Mouse (Mus musculus) bone marrow, adult 2 months (tissue): ENCODE data around the gene Dcaf11. TPM values are rescaled to one million over a fixed set of nuclear protein-coding genes. Genes with fewer than 3 reads are reported as not detected.
A peak's percentile ranks its signal among the peaks of the same experiment; 100 is the strongest.

Experiments used
- H3K27ac ChIP-seq: fragments of 200-500 bp; 2 replicates; pipeline ENCODE4 v1.5.1; 2012; ENCODE audit warnings: low read depth, mild to moderate bottlenecking, control low read depth, inconsistent platforms, low read length; ENCODE audit not compliant: control insufficient read depth, poor library complexity, insufficient read depth
- H3K4me1 ChIP-seq: fragments of 200-500 bp; 2 replicates; pipeline ENCODE4 v1.6.1; 2011; ENCODE audit warnings: low read length; ENCODE audit not compliant: control insufficient read depth, insufficient read depth
- H3K4me3 ChIP-seq: fragments of 200-500 bp; replicated peaks from 2 replicates; pipeline ENCODE3; 2011; ENCODE audit warnings: mild to moderate bottlenecking, low read depth, low read length, control low read depth; ENCODE audit not compliant: control insufficient read depth
- CTCF ChIP-seq: fragments of 200-500 bp; IDR thresholded peaks from 2 replicates; pipeline ENCODE4 v1.5.1; 2011; ENCODE audit warnings: low read length, control low read depth; ENCODE audit not compliant: control insufficient read depth, insufficient read depth
- POLR2A ChIP-seq: fragments of 200-500 bp; IDR thresholded peaks from 2 replicates; pipeline ENCODE4 v1.6.1; 2011; ENCODE audit warnings: low read depth, mild to moderate bottlenecking, control low read depth, low read length, borderline replicate concordance; ENCODE audit not compliant: control insufficient read depth
- WGBS: fragments of 180-500 bp; shearing (Covaris S2); methylation state at CpG from one replicate; pipeline ENCODE4 v1.1.7; 2018; 5-methylcytosine and 5-hydroxymethylcytosine counted together
- polyA plus RNA-seq: library from polyadenylated mRNA; stranded (reverse); fragments of >200 nt; gene quantifications from 2 replicates; pipeline ENCODE4 v1.2.4, GENCODE M21; 2011; ENCODE audit warnings: low replicate concordance; ENCODE audit not compliant: missing spikeins, insufficient read depth, insufficient read length

The Dcaf11 gene
- polyA plus RNA-seq, 1 experiment = 42.3 TPM

DNA sequence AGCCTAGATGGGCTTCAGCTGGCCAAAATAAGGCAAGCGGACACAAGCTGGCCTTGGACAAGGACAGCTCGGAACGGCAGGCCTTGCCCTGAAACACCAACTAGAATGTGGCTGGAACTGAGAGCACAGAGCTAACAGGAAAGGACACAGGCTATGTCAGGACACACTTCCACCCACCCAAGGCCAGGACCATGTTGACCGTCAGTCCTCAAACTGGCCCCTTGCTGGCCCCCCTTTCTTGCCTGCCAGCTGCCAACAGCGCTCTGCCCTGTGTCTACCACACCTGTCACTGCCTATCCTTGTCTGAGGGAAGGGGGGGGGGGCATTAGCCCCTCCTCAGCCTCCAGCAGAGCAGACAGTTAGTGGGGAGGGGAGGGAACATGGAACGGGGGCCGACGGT is 15.5 kb downstream of the Dcaf11 start, which contains the start of gene Fitm1:
Fitm1 (plus strand) TSS at position 316 of the 400 bp plus-strand sequence.
- H3K27ac ChIP-seq = peak within 1 kb of the TSS; percentile 77
- no peak for TF ChIP-seq CTCF
- no peak for TF ChIP-seq POLR2A
- H3K4me3 ChIP-seq = no peak within 1 kb of the TSS
- 77% methylated on average over 8 of the region's 8 CpGs for WGBS
- no peaks in the 10 kb centered on the region; the same call in 1 of the 2 replicates for H3K4me1 ChIP-seq

DNA sequence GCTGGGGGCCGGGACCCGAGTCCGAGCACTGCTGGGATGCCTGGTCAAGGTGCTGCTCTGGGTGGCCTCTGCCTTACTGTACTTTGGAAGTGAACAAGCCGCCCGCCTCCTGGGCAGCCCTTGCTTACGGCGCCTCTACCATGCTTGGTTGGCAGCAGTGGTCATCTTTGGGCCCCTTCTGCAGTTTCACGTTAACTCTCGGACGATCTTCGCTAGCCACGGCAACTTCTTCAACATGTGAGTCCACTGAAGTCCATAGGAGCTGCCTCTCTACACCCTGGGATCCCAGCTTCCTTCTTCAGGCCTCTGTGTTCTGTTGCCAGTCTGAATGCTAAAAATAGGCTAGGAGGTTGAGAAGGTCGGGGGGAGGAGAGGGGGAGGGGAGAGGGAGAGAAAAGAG is 15.9 kb downstream of the Dcaf11 start:
- 57% methylated on average over 13 of the region's 13 CpGs for WGBS
- no peaks in the 10 kb centered on the region; the same call in 1 of the 2 replicates for H3K4me1 ChIP-seq
- TF ChIP-seq CTCF (no peak), POLR2A (no peak)

DNA sequence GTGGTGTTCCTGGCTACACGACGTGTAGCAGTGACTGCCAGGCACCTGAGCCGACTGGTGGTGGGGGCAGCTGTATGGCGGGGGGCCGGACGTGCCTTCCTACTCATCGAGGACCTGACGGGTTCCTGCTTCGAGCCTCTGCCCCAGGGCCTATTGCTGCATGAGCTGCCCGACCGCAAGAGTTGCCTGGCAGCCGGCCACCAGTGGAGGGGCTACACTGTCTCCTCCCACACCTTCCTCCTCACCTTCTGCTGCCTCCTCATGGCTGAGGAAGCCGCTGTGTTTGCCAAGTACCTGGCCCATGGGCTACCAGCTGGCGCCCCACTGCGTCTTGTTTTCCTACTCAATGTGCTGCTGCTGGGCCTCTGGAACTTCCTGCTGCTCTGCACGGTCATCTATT is 16.6 kb downstream of the Dcaf11 start:
- no peak overlapping the region for H3K4me3 ChIP-seq
- WGBS = 39% methylated on average over 16 of the region's 16 CpGs
- no peaks in the 10 kb centered on the region; the same call in 1 of the 2 replicates for H3K4me1 ChIP-seq
- peak overlapping the region; percentile 77 for H3K27ac ChIP-seq
- TF ChIP-seq CTCF (no peak), POLR2A (no peak)

More for the DNA sequence above, 15.9 kb downstream of the Dcaf11 start:
- no peak overlapping the region for H3K4me3 ChIP-seq
- no peak overlapping the region for H3K27ac ChIP-seq

DNA sequence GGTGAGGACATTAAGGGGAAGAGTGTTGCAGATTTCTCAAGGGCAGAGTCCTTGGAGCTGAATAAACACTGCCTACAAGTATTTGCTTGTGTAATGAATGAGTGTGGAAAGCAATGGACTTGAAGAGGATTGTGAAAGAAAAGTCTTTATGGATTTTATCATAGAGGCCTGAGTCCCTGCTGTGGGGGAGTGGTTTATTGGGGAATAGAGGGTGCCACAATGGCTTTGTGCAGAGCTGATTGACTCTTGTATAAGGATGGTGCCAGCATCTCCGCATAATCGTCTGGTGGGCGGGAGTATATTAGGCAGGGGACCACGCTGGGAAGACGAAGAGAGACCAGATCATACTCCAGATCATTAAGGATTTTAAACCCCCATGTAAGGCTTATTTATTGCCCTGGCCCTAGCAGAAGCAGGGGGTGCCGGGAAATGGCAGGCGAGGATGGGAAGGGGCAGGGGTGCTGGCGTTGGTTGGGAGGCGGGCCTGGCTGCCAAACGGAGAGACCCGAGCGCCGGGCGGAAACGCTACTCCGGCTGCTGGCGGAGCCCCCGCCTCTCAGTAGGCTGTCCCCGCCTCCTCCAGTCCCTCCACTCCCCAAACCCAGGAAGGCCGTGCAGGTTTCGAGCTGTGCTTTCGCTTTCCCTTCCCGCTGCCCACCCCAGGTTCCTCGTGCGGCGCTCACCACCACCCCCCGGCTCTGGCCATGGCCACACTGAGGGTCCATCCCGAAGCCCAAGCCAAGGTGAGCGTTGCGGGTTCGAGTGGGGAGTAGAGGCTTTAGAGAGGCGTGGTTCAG is 18.3 kb downstream of the Dcaf11 start, which contains the start of gene Psme1:
Psme1 (plus strand) TSS at position 253 of the 797 bp plus-strand sequence.
- TF ChIP-seq CTCF (no peak), POLR2A (peak; percentile 68; the same call in 1 of the 2 replicates)
- Histone ChIP-seq H3K4me1 (no peaks in the 10 kb centered on the region; the same call in 1 of the 2 replicates), H3K27ac (peak within 1 kb of the TSS; percentile 81), H3K4me3 (peak within 1 kb of the TSS; percentile 92)
- under 1% methylated on average over 32 of the region's 32 CpGs for WGBS

DNA sequence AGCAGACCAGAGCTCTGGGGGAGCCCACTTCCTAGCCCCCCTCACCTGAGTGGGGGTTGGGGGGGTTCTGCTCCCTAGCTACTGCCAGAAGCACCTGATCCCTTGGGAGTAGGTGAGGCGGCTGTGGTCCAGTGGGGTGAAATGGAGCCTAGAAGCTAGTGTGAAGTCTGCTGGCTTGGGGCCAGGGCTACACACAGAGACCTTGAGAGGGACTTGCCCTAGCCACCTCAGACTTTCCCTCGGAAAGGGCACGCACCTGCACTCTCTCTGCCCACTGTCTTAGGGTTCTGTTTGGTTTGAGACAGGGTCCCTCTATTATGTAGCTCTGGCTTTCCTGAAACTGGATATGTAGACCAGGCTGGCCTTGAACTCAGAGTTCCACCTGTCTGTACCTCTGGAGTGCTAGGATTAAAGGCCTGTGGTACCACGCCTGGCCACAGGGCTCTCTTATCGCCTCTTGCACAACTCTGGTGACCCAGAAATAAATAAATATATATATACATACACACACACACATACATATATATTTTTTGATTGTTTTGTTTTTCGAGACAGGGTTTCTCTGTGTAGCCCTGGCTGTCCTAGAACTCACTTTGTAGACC is 19.0 kb downstream of the Dcaf11 start:
- WGBS = 10% methylated on average over 6 of the region's 6 CpGs
- no peak for TF ChIP-seq POLR2A
- no peak for TF ChIP-seq CTCF
- peak overlapping the region; percentile 92 for H3K4me3 ChIP-seq
- H3K27ac ChIP-seq = peak overlapping the region; percentile 81
- H3K4me1 ChIP-seq = no peaks in the 10 kb centered on the region; the same call in 1 of the 2 replicates

DNA sequence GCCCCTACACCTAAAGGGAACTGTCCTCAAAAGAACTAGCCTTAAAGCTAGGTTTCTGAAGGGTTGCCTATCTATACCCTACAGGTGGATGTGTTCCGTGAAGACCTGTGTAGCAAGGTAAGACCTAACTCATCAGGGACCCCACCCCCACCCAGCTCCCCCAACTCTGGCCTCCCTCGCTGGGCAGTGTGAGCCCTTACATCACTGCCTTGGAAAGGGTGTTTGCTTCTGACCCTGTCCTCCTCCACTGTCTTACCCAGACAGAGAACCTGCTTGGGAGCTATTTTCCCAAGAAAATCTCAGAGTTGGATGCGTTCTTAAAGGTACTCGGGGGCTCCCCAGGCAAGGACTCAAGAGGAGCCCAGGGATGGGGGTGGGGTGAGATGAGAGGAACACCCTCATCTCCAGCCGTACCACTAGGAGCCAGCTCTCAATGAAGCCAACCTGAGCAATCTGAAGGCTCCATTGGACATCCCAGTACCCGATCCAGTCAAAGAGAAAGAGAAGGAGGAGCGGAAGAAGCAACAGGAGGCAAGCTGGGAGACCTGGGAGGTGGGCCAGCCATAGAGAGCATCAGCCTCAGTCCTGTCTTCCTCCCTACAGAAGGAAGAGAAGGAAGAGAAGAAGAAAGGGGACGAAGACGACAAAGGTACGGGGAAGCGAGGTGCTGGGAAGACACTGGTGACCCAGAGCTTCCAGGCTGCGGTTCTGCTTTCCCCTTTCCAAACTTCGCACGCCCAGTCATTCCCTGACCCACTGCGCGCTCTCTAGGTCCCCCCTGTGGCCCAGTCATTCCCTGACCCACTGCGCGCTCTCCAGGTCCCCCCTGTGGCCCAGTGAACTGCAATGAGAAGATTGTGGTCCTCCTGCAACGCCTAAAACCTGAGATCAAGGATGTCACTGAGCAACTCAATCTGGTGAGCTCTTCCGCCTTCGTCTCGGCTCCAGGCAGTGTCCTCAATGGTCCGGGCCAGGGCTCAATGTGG is 20.0 kb downstream of the Dcaf11 start:
- Histone ChIP-seq H3K4me3 (no peak overlapping the region), H3K4me1 (no peaks in the 10 kb centered on the region; the same call in 1 of the 2 replicates), H3K27ac (no peak overlapping the region)
- TF ChIP-seq CTCF (no peak), POLR2A (no peak)
- 90% methylated on average over 23 of the region's 23 CpGs for WGBS

DNA sequence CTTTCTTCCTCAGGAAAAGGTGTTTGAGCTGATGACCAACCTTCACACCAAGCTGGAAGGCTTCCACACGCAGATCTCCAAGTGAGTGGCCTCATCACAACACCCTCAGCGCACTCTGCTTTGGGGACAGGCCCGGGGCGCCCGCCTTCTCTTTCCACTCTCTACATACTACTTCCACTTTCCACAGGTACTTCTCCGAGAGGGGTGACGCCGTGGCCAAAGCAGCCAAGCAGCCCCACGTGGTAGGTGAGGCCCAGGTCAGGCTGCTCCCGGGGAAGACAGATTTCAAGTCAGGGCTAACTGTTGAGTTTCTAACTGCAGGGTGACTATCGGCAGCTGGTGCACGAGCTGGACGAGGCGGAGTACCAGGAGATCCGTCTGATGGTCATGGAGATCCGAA is 20.9 kb downstream of the Dcaf11 start:
- TF ChIP-seq CTCF = no peak
- TF ChIP-seq POLR2A = no peak
- WGBS = 89% methylated on average over 16 of the region's 16 CpGs
- no peak overlapping the region for H3K4me3 ChIP-seq
- no peaks in the 10 kb centered on the region; the same call in 1 of the 2 replicates for H3K4me1 ChIP-seq
- H3K27ac ChIP-seq = no peak overlapping the region
